Mouse (Mus musculus): ENCODE data around the gene Gm17334.

- TF ChIP-seq TCF12 (IDR thresholded peaks at IDR 0.05; ENCODE audit: insufficient read depth, poor library complexity, severe bottlenecking) (no peak), POLR2A (IDR thresholded peaks at IDR 0.05; ENCODE audit: insufficient read length, low read depth) (no peak), E2F4 (IDR thresholded peaks at IDR 0.05; ENCODE audit: insufficient read depth) (no peak), USF1 (IDR thresholded peaks at IDR 0.05; ENCODE audit: low read depth) (no peak), SRF (IDR thresholded peaks at IDR 0.05; ENCODE audit: control insufficient read depth, insufficient read length, low read depth) (no peak), MAX (IDR thresholded peaks at IDR 0.05; ENCODE audit: low read depth) (no peak), POLR2AphosphoS2 (IDR thresholded peaks at IDR 0.05; ENCODE audit: insufficient read length, low read depth) (no peak), MYOG (IDR thresholded peaks at IDR 0.05; ENCODE audit: control insufficient read depth in 1 of 3, insufficient read depth in 1 of 3, insufficient read length in 2 of 3, low read depth in 2 of 3) (no peak), MYOD1 (IDR thresholded peaks at IDR 0.05; ENCODE audit: control insufficient read depth in 1 of 3, insufficient read length in 2 of 3, low read depth in 2 of 3) (no peak)
Observed at GRCm38 (mm10) chr11:53734970-53735681, 37.9 kb downstream of the Gm17334 start.

Data from myocyte (in vitro differentiated cells).